Mouse (Mus musculus) splenic B cell, adult 2 months (primary cell): Measurements from ENCODE around the gene Zmiz2.
"Not testable (repeated sequence)": the region's sequence is repeated elsewhere in the genome, so short reads cannot be mapped to it uniquely, and the experiment has no call there.

Experiments
- DNase-seq: peaks from one replicate; pipeline ENCODE4 v3.0.0-alpha.2; 2011; ENCODE audit warnings: low read depth, low spot score
- H3K27me3 ChIP-seq: 2 replicates; pipeline ENCODE4 v1.6.1; 2012; ENCODE audit warnings: mild to moderate bottlenecking, low read length, moderate library complexity, mixed read lengths; ENCODE audit not compliant: control insufficient read depth, poor library complexity, insufficient read depth, severe bottlenecking
- H3K36me3 ChIP-seq: 2 replicates; pipeline ENCODE4 v1.6.1; 2012; ENCODE audit warnings: mild to moderate bottlenecking, low read length, moderate library complexity, mixed read lengths; ENCODE audit not compliant: control insufficient read depth, poor library complexity, insufficient read depth, severe bottlenecking

Gene Zmiz2

DNA sequence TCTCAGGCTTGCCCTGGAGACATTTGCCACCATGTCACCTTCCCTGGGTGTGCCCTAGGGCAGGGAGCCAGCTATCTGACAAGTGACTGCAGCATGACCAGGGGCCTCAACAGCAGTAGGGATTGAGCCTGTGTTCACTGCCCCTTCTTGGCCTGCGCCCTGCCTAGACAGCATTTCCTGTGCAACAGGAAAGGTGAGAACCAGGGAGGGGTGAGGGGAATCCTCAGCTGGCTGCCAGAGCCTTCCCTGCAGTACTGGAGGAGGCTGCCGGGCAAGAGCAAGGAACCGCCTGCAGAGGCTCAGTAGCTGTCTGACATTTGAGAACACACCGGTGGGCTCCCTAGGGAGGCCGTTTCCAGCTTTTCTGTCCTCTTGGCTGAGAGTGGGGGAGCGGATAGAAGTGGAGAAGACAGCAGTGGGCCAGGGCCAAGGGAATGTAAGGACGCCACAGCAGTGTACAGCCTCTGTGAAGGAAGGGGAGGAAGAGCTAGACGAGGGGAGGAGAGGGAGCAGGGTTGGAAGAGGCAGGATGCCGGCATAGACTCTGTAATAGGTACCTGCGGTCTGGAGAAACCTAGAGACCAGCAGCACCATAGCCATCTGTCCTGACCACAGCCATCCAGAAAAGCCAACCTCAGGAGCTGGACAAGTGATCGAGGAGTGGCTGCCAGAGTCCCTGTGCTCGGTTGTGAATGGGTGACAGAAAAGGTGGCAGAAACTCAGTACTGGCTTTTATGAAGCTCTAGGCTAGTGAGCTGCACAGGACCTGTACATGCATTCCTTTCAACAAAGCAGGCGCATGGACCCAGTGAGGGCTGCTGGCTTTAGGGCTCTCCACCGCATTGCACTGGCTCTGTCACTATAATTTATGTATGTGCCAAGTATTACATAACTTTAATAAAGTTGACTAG, 17.6 kb downstream of the Zmiz2 start:
- Histone ChIP-seq H3K36me3 (peaks cover 18% of the 10 kb centered on the region), H3K27me3 (no peaks in the 10 kb centered on the region)
- no peak for DNase-seq

DNA sequence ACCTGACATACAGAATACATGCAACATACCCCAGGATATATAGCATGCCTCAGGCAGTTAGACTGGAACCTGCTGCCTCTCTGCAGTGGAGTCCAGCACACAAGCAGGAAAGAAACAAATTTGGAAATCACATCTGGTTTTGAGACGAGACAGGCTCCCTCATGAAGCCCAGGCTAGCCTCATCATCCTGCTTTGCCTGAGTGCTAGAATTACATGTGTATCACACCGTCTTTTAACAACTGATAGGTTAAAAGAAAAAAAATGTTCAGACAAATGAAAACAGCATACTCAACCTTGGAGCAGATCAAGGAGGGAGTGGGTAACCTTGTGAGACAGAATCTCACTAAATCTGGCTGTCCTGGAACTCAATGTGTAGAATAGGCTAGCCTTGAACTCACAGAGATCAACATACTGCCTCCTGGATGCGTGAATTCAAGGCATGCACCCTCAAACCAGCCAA, 18.3 kb downstream of the Zmiz2 start:
- Histone ChIP-seq H3K27me3 (no peaks in the 10 kb centered on the region), H3K36me3 (peaks cover 15% of the 10 kb centered on the region)
- DNase-seq = no peak

DNA sequence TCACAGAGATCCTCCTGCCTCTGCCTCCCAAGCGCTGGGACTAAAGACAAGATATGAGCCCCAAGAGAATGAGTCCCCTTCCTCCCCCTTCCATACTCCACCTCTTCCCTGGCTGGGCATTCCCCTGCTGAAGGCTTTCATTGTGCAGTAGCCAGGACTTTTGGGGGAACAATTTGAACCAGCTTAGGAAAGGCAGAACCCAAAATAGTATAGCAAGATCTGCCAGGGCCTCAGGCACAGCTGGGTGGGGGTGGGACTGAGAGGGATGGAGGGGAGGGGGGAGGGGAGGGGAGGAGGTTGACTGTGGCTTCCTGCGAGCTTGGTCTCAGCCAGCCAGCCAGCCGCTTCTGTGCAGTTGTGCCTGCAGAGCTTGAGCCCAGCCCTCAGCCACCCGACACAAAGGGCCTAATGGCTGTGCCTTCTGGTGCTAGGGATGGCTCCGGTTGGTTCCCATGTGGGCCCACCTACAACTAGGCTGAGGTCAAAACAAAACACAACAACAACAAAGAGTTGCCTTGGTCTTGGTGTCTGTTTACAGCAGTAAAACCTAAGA, 21.3 kb downstream of the Zmiz2 start:
- no peaks in the 10 kb centered on the region for H3K27me3 ChIP-seq
- H3K36me3 ChIP-seq = peaks cover 4% of the 10 kb centered on the region; the same call in 1 of the 2 replicates
- DNase-seq = no peak

DNA sequence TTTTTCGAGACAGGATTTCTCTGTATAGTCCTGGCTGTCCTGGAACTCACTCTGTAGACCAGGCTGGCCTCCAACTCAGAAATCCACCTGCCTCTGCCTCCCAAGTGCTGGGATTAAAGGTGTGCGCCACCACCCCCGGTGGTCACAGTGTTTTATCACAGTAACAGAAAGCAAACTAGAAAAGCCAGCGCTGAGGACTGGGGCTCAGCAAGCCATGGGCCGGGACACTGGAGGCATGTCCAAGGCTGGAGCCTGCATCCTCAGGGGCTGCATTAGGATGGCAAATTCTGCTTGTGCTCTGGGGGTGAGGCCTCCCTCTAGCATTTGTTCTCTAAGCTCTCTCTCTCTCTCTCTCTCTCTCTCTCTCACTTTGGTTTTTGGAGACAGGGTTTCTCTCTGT, 21.9 kb downstream of the Zmiz2 start:
- H3K36me3 ChIP-seq, DNase-seq, H3K27me3 ChIP-seq: not testable (repeated sequence)

DNA sequence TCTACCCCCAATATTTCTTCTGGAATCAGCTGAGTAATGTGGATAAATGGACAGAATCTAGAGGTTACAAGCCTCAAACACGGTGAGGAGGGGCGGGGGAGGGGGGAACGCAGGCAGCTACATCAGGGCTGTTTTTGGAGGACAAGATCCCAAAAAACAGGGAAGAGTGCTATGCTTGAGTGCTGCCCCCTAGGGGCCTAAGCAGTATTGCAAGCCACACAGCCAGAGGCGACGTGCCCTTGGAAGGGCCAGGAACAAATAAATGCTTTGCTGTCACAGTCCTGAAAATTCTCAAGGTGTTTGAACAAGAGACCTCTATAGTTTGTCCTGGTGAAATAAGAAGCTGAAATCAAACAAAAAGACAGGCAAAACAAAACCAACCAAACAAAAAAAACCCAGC, 22.8 kb downstream of the Zmiz2 start:
- DNase-seq = peak; percentile 73
- H3K36me3 ChIP-seq = no peaks in the 10 kb centered on the region
- no peaks in the 10 kb centered on the region for H3K27me3 ChIP-seq

DNA sequence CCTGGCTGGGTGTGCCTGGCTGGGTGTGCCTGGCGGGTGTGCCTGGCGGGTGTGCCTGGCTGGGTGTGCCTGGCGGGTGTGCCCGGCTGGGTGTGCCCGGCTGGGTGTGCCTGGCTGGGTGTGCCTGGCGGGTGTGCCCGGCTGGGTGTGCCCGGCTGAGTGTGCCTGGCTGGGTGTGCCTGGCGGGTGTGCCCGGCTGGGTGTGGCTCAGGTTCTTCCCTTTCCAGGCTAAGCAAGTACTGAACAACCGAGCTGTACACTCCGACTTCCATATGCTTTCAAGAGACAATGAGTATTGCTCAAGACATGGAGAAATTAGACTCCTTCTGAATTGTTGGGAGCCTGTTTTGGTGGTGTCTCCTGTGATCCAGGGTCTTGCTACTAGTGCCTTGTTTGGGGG, 24.4 kb downstream of the Zmiz2 start:
- Histone ChIP-seq H3K27me3 (no peaks in the 10 kb centered on the region), H3K36me3 (no peaks in the 10 kb centered on the region)
- DNase-seq = no peak

DNA sequence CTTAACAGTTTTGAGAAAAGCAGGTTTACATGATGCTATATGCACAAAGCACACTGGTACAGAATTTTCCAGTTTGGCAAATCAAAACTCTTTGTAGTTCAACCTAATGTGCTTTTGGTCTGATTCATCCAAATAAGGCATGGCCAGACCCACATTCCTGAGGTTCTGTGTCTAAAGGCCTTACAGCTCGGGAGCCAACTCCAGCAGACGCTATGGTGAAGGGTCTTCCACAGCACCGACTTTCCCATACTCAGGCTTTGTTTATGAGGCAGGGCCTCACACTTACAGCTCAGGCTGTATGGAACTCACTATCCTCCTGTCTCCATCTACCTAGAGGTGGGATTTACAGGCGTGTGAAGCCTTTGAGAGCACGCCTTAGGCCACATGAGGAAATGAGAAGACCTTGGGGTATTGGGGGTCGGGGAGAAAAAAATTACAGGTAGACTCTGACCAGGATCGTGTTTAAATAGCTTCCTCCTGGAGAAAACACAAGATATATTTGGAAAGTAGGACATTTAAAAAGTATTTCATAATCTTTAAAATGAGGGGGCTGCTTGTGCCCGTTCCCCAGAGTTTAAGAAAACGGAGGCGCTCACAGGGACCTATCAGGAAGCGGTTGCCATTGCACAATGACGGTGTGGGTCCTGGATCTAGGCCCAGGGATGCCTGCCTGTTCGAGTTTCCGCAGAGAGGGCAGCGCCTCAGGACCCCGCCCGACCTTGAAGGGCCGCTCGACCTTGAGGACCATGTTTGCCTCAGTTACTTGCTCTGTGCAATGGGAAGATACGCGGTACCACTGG, 26.1 kb downstream of the Zmiz2 start, which contains the start of gene Ppia:
Ppia (plus strand) TSS at position 693 of the 800 bp plus-strand sequence.
- no peak for DNase-seq
- Histone ChIP-seq H3K27me3 (no peaks in the 10 kb centered on the region), H3K36me3 (peaks cover 9% of the 10 kb centered on the region; the same call in 1 of the 2 replicates)

DNA sequence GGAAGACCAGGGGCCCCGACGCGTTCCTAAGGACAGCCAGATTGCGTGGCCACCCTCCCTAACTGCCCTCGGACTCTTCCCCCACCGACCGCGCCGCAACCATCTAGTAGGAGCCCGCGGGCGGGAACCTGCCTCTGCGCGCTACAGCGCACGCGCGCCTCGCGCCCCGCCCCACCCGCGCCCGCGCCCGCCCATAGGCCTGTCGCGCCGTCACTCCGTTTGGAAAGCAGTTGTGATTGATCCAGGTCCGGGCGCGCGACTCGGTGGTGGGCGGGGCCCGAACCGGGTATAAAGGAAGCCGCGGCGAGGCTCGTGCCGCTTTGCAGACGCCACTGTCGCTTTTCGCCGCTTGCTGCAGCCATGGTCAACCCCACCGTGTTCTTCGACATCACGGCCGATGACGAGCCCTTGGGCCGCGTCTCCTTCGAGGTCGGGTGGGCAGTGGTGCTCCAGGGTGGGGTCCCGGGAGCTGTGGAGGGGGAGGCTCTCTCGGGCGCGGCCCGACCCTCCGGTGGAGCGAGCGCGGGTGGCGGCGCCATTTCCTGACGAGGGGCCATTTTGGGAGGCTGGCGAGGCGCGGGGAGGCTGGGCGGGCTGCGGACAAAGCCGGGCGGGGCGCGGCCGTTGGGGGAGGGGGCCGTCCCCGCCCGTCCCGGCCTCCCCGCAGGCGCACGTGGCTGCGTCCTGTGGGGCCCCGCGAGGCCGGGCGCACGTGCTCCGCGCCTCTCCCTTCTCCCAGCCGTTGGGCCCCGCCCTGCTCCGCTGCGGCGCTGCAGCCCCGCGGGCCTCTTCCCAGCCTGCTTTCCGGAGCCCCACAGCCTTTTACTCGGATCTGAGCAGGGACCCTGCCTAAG, 26.9 kb downstream of the Zmiz2 start:
- Histone ChIP-seq H3K36me3 (peaks cover 13% of the 10 kb centered on the region; the same call in 1 of the 2 replicates), H3K27me3 (no peaks in the 10 kb centered on the region)
- DNase-seq = peak; percentile 98

DNA sequence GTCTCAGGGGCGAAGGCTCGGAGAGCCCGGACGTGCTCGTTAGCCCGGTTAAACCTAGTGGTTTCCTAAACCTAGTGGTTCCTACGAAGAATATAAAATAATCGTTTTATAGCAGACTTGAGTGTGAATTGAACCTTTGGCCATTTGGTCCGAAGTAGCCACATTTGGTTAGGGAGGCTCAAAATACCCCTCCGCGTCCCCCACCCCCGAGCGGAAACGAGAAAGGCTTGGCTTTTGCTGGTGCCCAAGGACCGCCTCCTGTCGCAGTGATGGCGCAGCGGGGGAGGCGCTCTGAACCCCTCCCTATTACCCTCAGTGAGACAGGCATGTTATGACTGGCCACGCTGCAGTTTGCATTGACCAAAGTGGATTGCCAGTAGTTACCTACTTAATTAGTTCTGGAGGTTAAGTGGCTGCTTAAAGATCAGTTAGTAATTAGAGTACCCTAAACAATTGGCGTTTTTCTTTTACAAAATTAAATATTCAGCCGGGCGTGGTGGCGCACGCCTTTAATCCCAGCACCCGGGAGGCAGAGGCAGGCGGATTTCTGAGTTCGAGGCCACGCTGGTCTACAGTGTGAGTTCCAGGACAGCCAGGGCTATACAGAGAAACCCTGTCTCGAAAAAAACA, 27.6 kb downstream of the Zmiz2 start:
- DNase-seq = peak; percentile 87
- Histone ChIP-seq H3K27me3 (no peaks in the 10 kb centered on the region), H3K36me3 (peaks cover 13% of the 10 kb centered on the region; the same call in 1 of the 2 replicates)

DNA sequence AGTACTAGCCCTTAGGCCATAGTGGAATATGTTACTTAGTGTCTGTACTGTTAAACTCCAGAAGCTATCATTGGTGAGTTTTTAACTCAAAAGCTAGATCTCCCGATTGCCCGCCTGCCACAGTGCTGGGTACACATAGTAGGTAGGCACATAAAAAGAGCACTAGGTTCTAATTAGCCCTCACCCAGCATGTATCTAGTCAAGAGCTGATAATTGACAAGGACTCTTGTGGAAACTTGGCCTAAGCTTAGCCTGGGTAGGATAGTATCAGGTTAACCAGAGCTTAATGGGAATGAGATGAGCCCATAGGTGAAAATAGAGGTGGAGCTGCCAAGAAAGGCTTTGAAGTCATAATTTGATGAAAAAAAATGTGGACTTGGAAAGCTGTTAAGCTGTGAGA, 28.2 kb downstream of the Zmiz2 start:
- DNase-seq = no peak
- Histone ChIP-seq H3K36me3 (peaks cover 13% of the 10 kb centered on the region; the same call in 1 of the 2 replicates), H3K27me3 (no peaks in the 10 kb centered on the region)

DNA sequence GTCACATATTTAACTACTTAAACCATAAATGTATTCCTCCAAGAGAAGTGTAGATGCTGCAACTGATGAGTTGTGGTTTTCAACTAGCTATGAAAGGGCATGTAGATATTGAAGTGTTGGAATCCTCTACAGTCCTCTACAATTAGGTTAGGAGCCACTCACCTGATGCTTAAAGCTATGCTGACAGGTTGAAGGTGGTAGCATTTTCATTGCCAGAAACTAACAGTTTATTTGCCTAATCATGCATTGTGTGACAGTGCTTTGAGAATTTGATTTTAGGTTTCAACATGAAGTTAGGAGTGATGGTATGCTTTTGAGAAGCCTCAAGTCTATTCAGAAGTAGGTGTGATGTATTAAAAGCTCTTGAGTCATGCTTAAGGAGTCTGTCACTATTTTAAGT, 28.6 kb downstream of the Zmiz2 start:
- no peak for DNase-seq
- Histone ChIP-seq H3K27me3 (no peaks in the 10 kb centered on the region), H3K36me3 (peaks cover 13% of the 10 kb centered on the region; the same call in 1 of the 2 replicates)

DNA sequence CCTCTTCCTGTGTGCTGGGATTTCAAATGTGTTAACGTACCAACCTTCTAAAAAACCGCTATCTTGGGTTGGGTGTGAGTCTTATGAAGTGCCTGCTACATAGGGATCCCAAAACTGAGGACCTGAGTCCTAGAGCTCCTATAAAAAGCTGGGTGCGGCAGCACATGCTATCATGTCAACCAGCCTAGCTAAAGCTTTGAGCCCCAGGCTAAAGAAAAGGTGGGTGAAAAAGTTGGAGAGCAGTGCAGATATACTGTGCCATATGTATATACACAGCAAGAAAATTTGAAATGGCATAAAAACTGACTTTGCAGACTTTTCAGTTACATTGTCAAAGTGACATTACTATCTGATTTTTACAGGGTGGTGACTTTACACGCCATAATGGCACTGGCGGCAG, 29.9 kb downstream of the Zmiz2 start:
- Histone ChIP-seq H3K36me3 (peaks cover 13% of the 10 kb centered on the region; the same call in 1 of the 2 replicates), H3K27me3 (no peaks in the 10 kb centered on the region)
- no peak for DNase-seq

DNA sequence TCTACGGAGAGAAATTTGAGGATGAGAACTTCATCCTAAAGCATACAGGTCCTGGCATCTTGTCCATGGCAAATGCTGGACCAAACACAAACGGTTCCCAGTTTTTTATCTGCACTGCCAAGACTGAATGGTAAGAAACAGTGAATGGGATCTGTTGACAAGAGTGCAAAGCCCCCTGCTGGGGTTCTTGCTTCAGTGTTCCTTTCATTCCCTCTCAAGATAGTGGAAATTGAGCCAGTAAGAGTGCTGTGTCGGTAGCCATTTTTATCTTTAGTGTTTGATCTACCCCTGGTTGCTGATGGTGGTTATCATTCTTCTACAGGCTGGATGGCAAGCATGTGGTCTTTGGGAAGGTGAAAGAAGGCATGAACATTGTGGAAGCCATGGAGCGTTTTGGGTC, 30.3 kb downstream of the Zmiz2 start:
- peaks cover 13% of the 10 kb centered on the region; the same call in 1 of the 2 replicates for H3K36me3 ChIP-seq
- H3K27me3 ChIP-seq, DNase-seq: not testable (repeated sequence)
